Mouse (Mus musculus) duodenum, adult 2 months (tissue): ENCODE results near the gene Polr2c. TPM values are rescaled to one million over a fixed set of nuclear protein-coding genes. Genes with fewer than 3 reads are reported as not detected.

ENCODE experiments used
- polyA plus RNA-seq: library from polyadenylated mRNA; depleted of rRNA; stranded (reverse); fragments of >200 nt; gene quantifications from 2 replicates; pipeline ENCODE4 v1.2.3, GENCODE M21; 2012; ENCODE audit warnings: low replicate concordance; rRNA removed

Gene Polr2c
- 36.8 and 50.6 TPM in 2 replicates for polyA plus RNA-seq

DNA sequence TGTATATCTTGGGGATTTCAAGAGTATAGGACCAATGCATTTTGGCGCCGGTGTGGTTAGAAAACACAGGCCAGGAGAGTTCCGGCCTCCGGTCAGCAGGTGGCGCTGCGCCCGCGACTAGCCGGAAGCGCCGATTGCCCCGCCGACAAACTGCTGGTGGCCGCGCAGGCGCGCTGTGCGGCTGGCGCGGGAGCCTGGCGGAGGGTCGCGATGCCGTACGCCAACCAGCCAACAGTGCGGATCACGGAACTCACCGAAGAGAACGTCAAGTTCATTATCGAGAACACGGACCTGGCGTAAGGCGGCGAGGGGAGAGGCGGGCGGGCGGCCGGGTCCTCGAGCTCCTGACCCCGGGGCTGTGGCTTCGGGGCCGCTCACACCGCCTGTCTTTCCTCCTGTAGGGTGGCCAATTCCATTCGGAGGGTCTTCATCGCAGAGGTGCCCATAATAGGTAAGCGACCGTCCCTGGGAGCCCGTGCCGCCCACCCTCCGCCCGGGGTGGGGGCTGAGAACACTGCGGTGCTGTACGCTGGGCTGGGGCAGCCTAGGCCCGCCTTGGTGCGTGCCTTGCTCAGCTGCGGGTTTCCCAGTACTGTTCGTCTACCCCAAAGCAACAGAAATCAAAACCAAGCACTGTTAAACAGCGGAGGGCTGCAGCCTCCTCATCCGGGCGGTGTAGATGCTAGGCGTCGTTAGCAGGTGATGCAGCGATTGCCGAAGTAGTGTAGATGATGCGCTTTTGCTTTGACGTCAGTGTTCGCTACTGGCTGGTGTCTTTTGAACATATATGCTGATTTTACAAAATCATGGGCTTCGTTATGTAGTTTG, at the start of gene Polr2c:
TSS of gene Polr2c (plus strand) at position 105 of the 828 bp plus-strand sequence.

DNA sequence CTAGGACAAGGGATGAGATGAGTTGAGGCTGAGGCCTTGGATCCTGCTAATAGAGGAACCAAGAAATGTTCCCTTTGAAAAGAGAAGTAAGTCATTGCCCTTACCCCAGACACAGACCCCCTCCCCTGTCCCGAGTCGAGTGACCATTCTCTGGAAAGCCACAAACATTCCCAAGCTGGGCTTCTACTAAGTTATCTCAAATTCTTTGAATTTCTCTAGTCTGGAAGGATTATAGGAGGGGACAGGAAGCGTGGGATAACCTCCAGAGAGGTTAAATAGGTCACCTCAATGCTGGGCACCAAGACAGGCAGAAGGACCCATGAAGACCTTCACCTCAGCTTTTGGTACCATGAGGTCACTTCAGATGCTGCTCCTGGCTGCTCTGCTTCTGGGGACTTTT, 47.1 kb upstream of the Polr2c start, which contains the start of gene Ccl17:
TSS of gene Ccl17 (plus strand) at position 301 of the 400 bp plus-strand sequence.

DNA sequence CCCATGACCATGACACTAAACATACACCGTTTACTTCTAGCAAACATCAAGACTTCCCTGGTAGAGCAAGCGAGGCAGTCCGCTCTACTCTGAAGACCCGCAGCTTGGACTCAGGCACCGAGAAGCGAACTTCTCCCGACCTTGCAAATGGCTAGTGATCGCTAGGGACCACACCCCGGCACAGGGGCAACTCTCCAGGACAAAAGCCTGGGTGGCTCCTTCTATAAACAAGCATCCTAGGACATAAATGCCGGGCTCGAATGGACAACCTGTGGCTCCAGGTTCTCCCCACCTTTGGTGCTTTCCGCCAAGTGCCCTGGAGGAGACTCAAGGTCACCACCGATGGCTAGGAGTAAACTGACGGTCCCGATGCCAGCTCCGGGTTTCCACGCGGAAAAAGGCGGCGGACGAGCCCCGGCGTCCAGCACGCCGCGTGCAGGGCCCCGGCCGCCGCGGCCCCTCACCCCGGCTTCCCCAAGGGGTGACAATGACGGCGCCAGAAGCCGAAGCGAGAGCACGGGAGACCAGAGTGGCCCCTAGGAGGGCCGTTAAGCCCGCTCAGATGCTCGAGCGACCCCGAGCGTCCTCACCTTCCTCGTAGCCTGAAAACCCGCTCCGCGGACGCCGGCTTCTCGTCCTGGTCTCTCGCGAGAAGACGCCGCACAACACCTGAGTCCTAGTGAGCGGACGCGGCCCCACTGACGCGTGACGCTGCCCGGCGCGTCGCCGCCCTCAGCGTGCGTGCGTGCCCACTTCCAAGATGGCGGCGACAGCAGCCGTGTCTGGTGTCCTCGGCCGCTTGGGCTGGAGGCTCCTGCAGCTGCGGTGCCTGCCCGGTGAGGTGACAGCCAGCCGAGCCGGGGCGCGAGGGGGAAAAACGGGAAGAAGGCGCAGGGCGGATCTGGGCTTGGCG, 19.3 kb upstream of the Polr2c start, which contains the start of the genes Coq9 and Ciapin1:
TSS of gene Coq9 (plus strand) at position 660 of the 913 bp plus-strand sequence.
TSS of gene Ciapin1 (minus strand) at position 697 of the 913 bp plus-strand sequence.

DNA sequence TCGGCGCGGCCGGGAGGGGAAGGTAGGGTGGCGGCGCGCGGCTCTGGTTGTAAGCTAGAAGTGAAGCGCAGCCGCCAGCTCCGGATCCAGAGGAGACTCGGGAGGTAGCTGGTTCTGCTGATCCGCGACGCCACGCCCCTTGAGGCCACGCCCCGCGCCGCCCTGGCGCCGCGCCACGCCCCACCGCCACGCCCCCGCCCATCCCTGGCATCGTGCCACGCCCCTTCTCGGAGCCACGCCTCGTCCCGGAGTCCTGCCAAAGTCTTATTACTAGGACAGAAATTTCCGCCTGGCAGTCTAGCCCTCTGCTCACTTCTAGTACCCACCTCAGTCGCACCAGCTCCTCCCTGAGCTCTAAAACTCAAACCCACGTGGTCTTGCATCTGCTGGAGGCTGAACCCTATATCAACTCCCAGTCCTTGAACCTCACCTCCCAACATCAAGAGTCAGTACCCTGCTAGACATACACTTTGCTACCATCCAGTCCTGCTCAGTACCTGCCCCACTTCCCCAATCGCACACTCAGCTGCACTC, 19.0 kb downstream of the Polr2c start, which contains the start of gene Dok4:
TSS of gene Dok4 (minus strand) at position 134 of the 534 bp plus-strand sequence.

DNA sequence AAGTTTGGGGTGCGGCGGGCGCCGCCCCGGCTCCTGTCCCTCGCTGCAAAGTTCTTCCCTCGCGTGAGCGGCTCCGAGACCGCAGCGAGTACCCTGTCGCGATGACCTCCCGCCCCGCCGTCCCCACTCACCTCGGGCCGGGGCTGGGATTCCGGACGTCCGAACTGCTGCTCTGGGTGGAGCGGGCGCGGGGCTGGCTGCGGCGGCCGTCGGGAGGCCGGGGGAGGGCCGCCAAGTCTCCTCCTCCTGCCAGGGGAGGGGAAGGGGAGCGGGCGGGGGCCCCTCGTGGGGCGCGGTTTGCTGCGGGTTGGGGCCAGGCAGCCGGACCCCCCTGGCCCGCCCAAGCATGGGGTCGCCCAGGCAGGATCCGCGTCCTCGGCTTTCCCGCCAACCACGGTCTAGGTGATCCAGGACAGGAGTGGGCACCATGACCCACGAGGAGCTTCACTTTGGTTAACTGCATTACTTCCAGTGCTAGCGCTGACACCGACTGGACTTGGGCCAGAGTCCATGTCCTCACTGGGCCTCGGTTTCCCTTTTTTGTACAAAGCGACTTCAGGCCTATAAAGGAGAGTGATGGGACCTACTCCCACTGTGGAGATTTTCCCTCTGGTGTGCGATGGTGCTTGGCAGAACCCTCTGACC, 60.7 kb downstream of the Polr2c start, which contains the start of gene Ccdc102a:
TSS of gene Ccdc102a (minus strand) at position 248 of the 645 bp plus-strand sequence.

Other genes with a start within 250 kb of the Polr2c start
- 45.4 and 52.0 TPM in 2 replicates for gene Arl2bp, start 190.8 kb upstream of the Polr2c start, polyA plus RNA-seq
- gene Pllp, start 161.2 kb upstream of the Polr2c start, polyA plus RNA-seq: 48.1 and 54.6 TPM in 2 replicates
- 1.0 and 3.1 TPM in 2 replicates for gene Ccl22, start 111.9 kb upstream of the Polr2c start, polyA plus RNA-seq
- gene Cx3cl1, start 85.4 kb upstream of the Polr2c start, polyA plus RNA-seq: 115 and 144 TPM in 2 replicates
- 1.1 TPM in 1 of 2 replicates, not detected in the other for gene Ccl17, start 47.0 kb upstream of the Polr2c start, polyA plus RNA-seq
- gene Coq9, start 19.1 kb upstream of the Polr2c start, polyA plus RNA-seq: 237 and 242 TPM in 2 replicates
- gene Ciapin1, start 19.1 kb upstream of the Polr2c start, polyA plus RNA-seq: 77.8 and 124 TPM in 2 replicates
- gene Dok4, start 18.9 kb downstream of the Polr2c start, polyA plus RNA-seq: 43.2 and 98.0 TPM in 2 replicates
- 7.1 and 8.5 TPM in 2 replicates for gene Ccdc102a, start 60.6 kb downstream of the Polr2c start, polyA plus RNA-seq
- 7.2 and 10.5 TPM in 2 replicates for gene Adgrg5, start 66.2 kb downstream of the Polr2c start, polyA plus RNA-seq
- gene Adgrg1, start 117.3 kb downstream of the Polr2c start, polyA plus RNA-seq: 29.3 and 63.5 TPM in 2 replicates
- 4.8 and 5.7 TPM in 2 replicates for gene Adgrg3, start 160.2 kb downstream of the Polr2c start, polyA plus RNA-seq
- gene Drc7, start 197.7 kb downstream of the Polr2c start, polyA plus RNA-seq: not detected in 2 replicates
- 13.4 and 16.4 TPM in 2 replicates for gene Katnb1, start 223.7 kb downstream of the Polr2c start, polyA plus RNA-seq